9 mouse cellular contexts compared by ENCODE assay signal in genomic region chr6:100732376-100733021, GRCm38 (mm10). TPM values are rescaled to one million over a fixed set of nuclear protein-coding genes. Genes with fewer than 3 reads are reported as not detected.
A peak's percentile ranks its signal among the peaks of the same experiment; 100 is the strongest.
DNase-seq lines count a peak whose midpoint lies in the region; ATAC-seq and TF ChIP-seq lines count a peak whose summit lies in the region.
"Had no signal": no experiment of that assay in that cellular context is flagged by ENCODE, and none has a peak within 500 bp of the region (broad histone marks: within the 10 kb centered on the region; RNA-seq: fewer than 3 reads in every experiment).

No protein-coding gene starts in this region.

- H3K9me3 ChIP-seq in kidney, embryonic 16.5 days (ENCODE audit: low read length): no peaks in the 10 kb centered on the region

- no peak overlapping the region for H3K27ac ChIP-seq in kidney, embryonic 16.5 days (ENCODE audit: low read length)
- no peak overlapping the region for H3K27ac ChIP-seq in thymus, adult 2 months (ENCODE audit: control insufficient read depth, insufficient read depth, low read length)

- peaks cover 3% of the 10 kb centered on the region; the same call in 1 of the 2 replicates for H3K36me3 ChIP-seq in kidney, embryonic 16.5 days (ENCODE audit: insufficient read depth, low read length)
- H3K36me3 ChIP-seq in thymus, adult 2 months (ENCODE audit: control insufficient read depth, insufficient read depth, low read length): no peaks in the 10 kb centered on the region
- H3K36me3 ChIP-seq: G1E had no signal

- no peak overlapping the region for H3K4me3 ChIP-seq in kidney, embryonic 16.5 days (ENCODE audit: low read length)
- H3K4me3 ChIP-seq in thymus, adult 2 months (ENCODE audit: control insufficient read depth, insufficient read depth, low read length): no peak overlapping the region

- TF ChIP-seq CTCF in thymus, adult 2 months (IDR thresholded peaks at IDR 0.05; ENCODE audit: borderline replicate concordance, control insufficient read depth, extremely low read depth, insufficient read depth, low read length, poor library complexity): no peak

- ATAC-seq in kidney, embryonic 16.5 days (ENCODE audit: low FRiP score, low TSS enrichment): peak; percentile 62
- no peak for ATAC-seq in cerebellum, adult (ENCODE audit: insufficient number of reproducible peaks, low FRiP score, low TSS enrichment)

- 24% methylated on average over 12 of the region's 12 CpGs for WGBS in kidney, embryonic 16.5 days
- WGBS in thymus, adult 2 months: 88% methylated on average over 12 of the region's 12 CpGs

- no peaks in the 10 kb centered on the region for H3K27me3 ChIP-seq in kidney, embryonic 16.5 days (ENCODE audit: insufficient read depth, low read length)
- H3K27me3 ChIP-seq in thymus, adult 2 months (ENCODE audit: control insufficient read depth, insufficient read depth, low read length): no peaks in the 10 kb centered on the region; the same call in 1 of the 2 replicates

- peak overlapping the region; percentile 15; the same call in 1 of the 2 replicates for H3K4me2 ChIP-seq in kidney, embryonic 16.5 days (replicated peaks; ENCODE audit: low read depth, low read length)

- TF ChIP-seq POLR2A in thymus, adult 2 months (IDR thresholded peaks at IDR 0.05; ENCODE audit: control insufficient read depth, extremely low read depth, insufficient read depth, low read length, poor library complexity): no peak

- no peak for DNase-seq in kidney, postnatal 10 days
- DNase-seq in frontal cortex, adult 2 months (ENCODE audit: extremely low spot score in 1 of 2, low spot score in 1 of 2): peak; percentile 64 to 81
- DNase-seq in layer of hippocampus, adult 9-10 months (ENCODE audit: low spot score): peak; percentile 75
- peak; percentile 63 for DNase-seq in lung, postnatal 36 days
- no peak for DNase-seq in thymus, adult 2 months
- DNase-seq in adrenal gland, postnatal 25 days: no peak

- no peak overlapping the region for H3K9ac ChIP-seq in kidney, embryonic 16.5 days (replicated peaks; ENCODE audit: low read length)

- H3K4me1 ChIP-seq in kidney, embryonic 16.5 days (ENCODE audit: insufficient read depth, low read length): peaks cover 14% of the 10 kb centered on the region
- H3K4me1 ChIP-seq in thymus, adult 2 months (replicated peaks; ENCODE audit: control insufficient read depth, insufficient read depth, low read length): no peaks in the 10 kb centered on the region

RNA-seq across cellular contexts. Expression of gene Gxylt2, which starts 28.0 kb away (rescaled TPM):
- 6.8 and 8.0 TPM in 2 replicates for polyA plus RNA-seq in kidney, embryonic 16.5 days (2015; fragmentation: Nextera tagmentation; extraction: Ambion mirVana)
- polyA plus RNA-seq in frontal cortex, adult 2 months (2012; rRNA removed): 1.6 TPM in 2 replicates
- 0.82 and 2.2 TPM in 2 replicates for polyA plus RNA-seq in thymus, adult 2 months (2012; rRNA removed)
- 0.48 and 0.73 TPM in 2 replicates for total RNA-seq in adrenal gland, postnatal 25 days (2021)
- polyA plus RNA-seq: G1E had no signal

Comparison
In these comparisons a context has a peak if more than half of its experiments do, and no peak if none do; other contexts are left out.
1. DNase-seq: peak in frontal cortex, adult 2 months (2 of 2), layer of hippocampus, adult 9-10 months (single experiment) and lung, postnatal 36 days (single experiment); none in kidney, postnatal 10 days (single experiment), thymus, adult 2 months (single experiment) and adrenal gland, postnatal 25 days (single experiment).